Mouse (Mus musculus) hindbrain, embryonic 16.5 days (tissue): ENCODE measurements around the gene Cdx2. TPM values are rescaled to one million over a fixed set of nuclear protein-coding genes. Genes with fewer than 3 reads are reported as not detected.

ENCODE experiments used
- ATAC-seq: fragments of 200-750 bp; cut with Nextera tagmentation; 2 replicates; pipeline ENCODE4 v1.8.0; 2017; ENCODE audit warnings: moderate TSS enrichment, moderate library complexity
- H3K27ac ChIP-seq: fragments of 300-500 bp; sonication (generic); 2 replicates; pipeline ENCODE4 v1.5.1; 2014; ENCODE audit warnings: low read depth, mild to moderate bottlenecking, control low read depth, low read length, moderate library complexity
- H3K27me3 ChIP-seq: fragments of 300-500 bp; sonication (generic); replicated peaks from 2 replicates; pipeline ENCODE4 v1.6.1; 2014; ENCODE audit warnings: low read length; ENCODE audit not compliant: control insufficient read depth, insufficient read depth
- H3K36me3 ChIP-seq: fragments of 300-500 bp; sonication (generic); 2 replicates; pipeline ENCODE4 v1.6.1; 2014; ENCODE audit warnings: mild to moderate bottlenecking, low read length, moderate library complexity, mixed read lengths; ENCODE audit not compliant: control insufficient read depth, insufficient read depth
- H3K4me1 ChIP-seq: fragments of 300-500 bp; sonication (generic); 2 replicates; pipeline ENCODE4 v1.6.1; 2014; ENCODE audit warnings: low read depth, low read length; ENCODE audit not compliant: control insufficient read depth, insufficient read depth
- H3K4me2 ChIP-seq: fragments of 300-500 bp; sonication (generic); 2 replicates; pipeline ENCODE4 v1.6.1; 2014; ENCODE audit warnings: mild to moderate bottlenecking, low read length, control low read depth, moderate library complexity
- H3K4me3 ChIP-seq: fragments of 300-500 bp; sonication (generic); 2 replicates; pipeline ENCODE4 v1.5.1; 2014; ENCODE audit warnings: mild to moderate bottlenecking, low read length, control low read depth, moderate library complexity
- H3K9ac ChIP-seq: fragments of 300-500 bp; sonication (generic); 2 replicates; pipeline ENCODE4 v1.6.1; 2014; ENCODE audit warnings: low read depth, mild to moderate bottlenecking, control low read depth, low read length, moderate library complexity
- H3K9me3 ChIP-seq: fragments of 300-500 bp; sonication (generic); 2 replicates; pipeline ENCODE4 v1.6.1; 2014; ENCODE audit warnings: mild to moderate bottlenecking, low read length, moderate library complexity; ENCODE audit not compliant: control insufficient read depth
- WGBS: fragments of 180-500 bp; shearing (Covaris S2); extraction: QIAGEN DNeasy Blood & Tissue Kit; methylation state at CpG from one replicate; pipeline ENCODE4 v1.1.7; 2014; 5-methylcytosine and 5-hydroxymethylcytosine counted together
- polyA plus RNA-seq: library from polyadenylated mRNA; unstranded; fragments of >200 nt; fragmentation: Nextera tagmentation; extraction: Ambion mirVana; gene quantifications from 2 replicates; pipeline ENCODE4 v1.2.1, GENCODE M21; 2015

Gene Cdx2
- polyA plus RNA-seq, 1 experiment from 2014 or later: not detected

DNA sequence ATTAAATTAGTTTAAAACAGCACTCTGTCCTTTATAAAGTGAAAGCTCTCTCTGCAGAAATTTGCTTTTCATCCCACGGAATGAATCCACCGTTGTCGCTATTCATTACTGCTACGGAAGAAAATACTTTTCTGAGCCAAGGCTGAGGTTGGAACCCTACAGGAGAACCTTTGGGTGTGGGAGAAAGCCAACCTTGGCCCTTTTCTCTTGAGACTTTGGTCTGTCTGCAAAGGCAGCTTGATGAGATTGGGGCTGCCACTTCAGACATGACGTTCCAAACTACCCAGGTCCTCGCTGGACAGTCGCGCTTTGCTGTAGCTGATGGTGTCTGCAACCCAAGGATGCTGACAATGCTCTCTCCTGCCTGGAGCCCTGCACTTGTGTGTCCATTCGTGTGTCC is 1.4 kb upstream of the Cdx2 start:
- no peak overlapping the region for H3K9ac ChIP-seq
- no peak overlapping the region for H3K4me2 ChIP-seq
- WGBS: 6% methylated on average over 9 of the region's 9 CpGs
- no peaks in the 10 kb centered on the region for H3K36me3 ChIP-seq
- peaks cover 85% of the 10 kb centered on the region for H3K27me3 ChIP-seq
- H3K27ac ChIP-seq: no peak overlapping the region
- ATAC-seq: no peak
- no peak overlapping the region for H3K4me3 ChIP-seq
- no peaks in the 10 kb centered on the region for H3K9me3 ChIP-seq
- no peaks in the 10 kb centered on the region for H3K4me1 ChIP-seq

GRCm38 (mm10) chr5:147307398-147307785 is 322 bp upstream of the Cdx2 start:
- H3K27me3 ChIP-seq: peaks cover 87% of the 10 kb centered on the region
- no peak overlapping the region for H3K4me3 ChIP-seq
- no peaks in the 10 kb centered on the region for H3K9me3 ChIP-seq
- no peak for ATAC-seq
- H3K9ac ChIP-seq: no peak overlapping the region
- no peaks in the 10 kb centered on the region for H3K4me1 ChIP-seq
- H3K27ac ChIP-seq: no peak overlapping the region
- H3K36me3 ChIP-seq: no peaks in the 10 kb centered on the region
- no peak overlapping the region for H3K4me2 ChIP-seq
- WGBS: under 1% methylated on average over 12 of the region's 12 CpGs

- WGBS: under 1% methylated on average over 45 of the region's 58 CpGs
- H3K9me3 ChIP-seq: no peaks in the 10 kb centered on the region
- H3K4me1 ChIP-seq: no peaks in the 10 kb centered on the region
- no peaks in the 10 kb centered on the region for H3K36me3 ChIP-seq
- H3K27me3 ChIP-seq: peaks cover 89% of the 10 kb centered on the region
- H3K4me3 ChIP-seq: 0 out of 2 replicates have a peak overlapping the region, but pooled peaks have one; percentile 1
- H3K9ac ChIP-seq: no peak overlapping the region
- no peak overlapping the region for H3K4me2 ChIP-seq
- H3K27ac ChIP-seq: no peak overlapping the region
- ATAC-seq: no peak
Observed at GRCm38 (mm10) chr5:147305856-147306637, 1.0 kb downstream of the Cdx2 start.

DNA sequence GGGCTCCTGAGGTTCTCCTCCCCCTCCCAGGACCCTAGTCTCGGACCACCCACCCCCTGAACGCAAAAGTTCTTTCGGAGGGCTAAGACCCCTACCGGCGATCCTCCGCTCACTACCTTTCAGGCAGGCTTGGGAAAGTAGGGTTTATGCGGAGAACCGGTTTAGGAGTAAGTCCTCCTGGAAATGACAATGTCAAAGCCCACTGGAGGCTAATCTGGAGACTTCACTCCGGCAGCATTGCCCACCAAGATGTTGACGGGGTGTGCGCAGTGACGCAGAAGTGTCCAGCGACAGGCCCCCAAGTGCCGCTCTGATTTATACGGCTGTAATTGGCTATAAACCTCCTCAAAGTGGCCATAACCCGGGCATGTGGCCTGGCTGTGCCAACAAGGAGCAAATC is 1.9 kb downstream of the Cdx2 start:
- H3K9ac ChIP-seq: no peak overlapping the region
- H3K27ac ChIP-seq: no peak overlapping the region
- H3K4me1 ChIP-seq: no peaks in the 10 kb centered on the region
- H3K4me2 ChIP-seq: no peak overlapping the region
- no peak for ATAC-seq
- H3K4me3 ChIP-seq: no peak overlapping the region; the same call in 1 of the 2 replicates
- no peaks in the 10 kb centered on the region for H3K9me3 ChIP-seq
- H3K27me3 ChIP-seq: peaks cover 88% of the 10 kb centered on the region
- 0% methylated on average over 16 of the region's 16 CpGs for WGBS
- H3K36me3 ChIP-seq: no peaks in the 10 kb centered on the region

- Histone ChIP-seq H3K27ac (no peak overlapping the region), H3K4me1 (no peaks in the 10 kb centered on the region), H3K36me3 (no peaks in the 10 kb centered on the region), H3K9ac (no peak overlapping the region), H3K9me3 (no peaks in the 10 kb centered on the region), H3K4me3 (no peak overlapping the region; the same call in 1 of the 2 replicates), H3K27me3 (peaks cover 87% of the 10 kb centered on the region), H3K4me2 (no peak overlapping the region)
- WGBS: under 1% methylated on average over 53 of the region's 54 CpGs
- ATAC-seq: no peak
Observed at GRCm38 (mm10) chr5:147304276-147305155, 2.6 kb downstream of the Cdx2 start.

DNA sequence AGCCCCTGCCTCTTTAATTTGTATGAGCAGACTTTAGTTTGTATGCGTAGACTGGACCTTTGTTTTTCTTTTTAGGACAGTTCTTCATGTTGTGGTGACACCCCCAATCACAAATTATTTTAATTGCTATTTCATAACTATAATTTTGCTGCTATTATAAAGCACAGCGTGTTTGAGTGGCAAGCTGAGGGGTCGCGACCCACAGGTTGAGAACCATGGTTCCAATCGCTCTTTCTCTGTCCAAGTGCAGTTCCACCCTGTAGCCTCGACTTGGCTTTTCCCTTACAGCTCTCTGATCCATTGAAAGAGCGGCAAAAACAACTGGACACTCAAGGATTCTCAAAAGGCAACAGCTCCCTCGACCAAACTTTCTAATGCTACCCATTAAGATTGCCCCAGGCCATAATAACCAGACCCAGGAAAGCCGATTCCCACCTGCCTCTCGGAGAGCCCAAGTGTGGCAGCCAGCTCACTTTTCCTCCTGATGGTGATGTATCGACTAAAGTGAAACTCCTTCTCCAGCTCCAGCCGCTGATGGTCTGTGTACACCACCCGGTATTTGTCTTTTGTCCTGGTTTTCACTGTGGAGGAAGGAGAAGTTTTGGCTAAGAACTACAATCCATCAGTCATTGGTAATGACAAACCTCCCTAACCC is 4.2 kb downstream of the Cdx2 start:
- H3K9ac ChIP-seq: no peak overlapping the region
- H3K4me2 ChIP-seq: no peak overlapping the region
- no peaks in the 10 kb centered on the region for H3K36me3 ChIP-seq
- no peaks in the 10 kb centered on the region for H3K4me1 ChIP-seq
- H3K9me3 ChIP-seq: no peaks in the 10 kb centered on the region
- 8% methylated on average over 13 of the region's 13 CpGs for WGBS
- H3K27me3 ChIP-seq: peaks cover 87% of the 10 kb centered on the region
- no peak overlapping the region for H3K27ac ChIP-seq
- H3K4me3 ChIP-seq: no peak overlapping the region
- ATAC-seq: no peak

DNA sequence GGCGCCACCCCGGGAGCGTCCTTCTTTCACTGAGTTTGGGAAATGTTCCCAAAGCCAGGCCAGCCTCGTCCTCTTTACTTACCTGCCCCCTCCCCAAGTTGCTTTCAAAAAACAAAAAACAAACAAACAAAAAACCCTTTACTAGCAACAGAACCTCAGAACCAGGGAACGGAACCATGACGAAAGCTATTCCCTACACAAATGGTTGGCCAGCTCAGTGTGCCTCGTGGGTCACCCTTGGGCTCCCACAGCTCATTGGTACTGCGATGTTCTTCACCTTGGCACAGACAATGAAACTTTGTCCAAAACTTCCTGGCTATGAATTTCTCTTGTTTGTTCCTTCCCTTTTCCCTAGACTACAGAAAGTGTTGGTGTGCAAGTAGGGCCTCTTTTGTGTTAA is 4.9 kb downstream of the Cdx2 start:
- Histone ChIP-seq H3K27ac (no peak overlapping the region), H3K9ac (no peak overlapping the region), H3K36me3 (no peaks in the 10 kb centered on the region), H3K27me3 (peaks cover 89% of the 10 kb centered on the region), H3K4me3 (no peak overlapping the region), H3K4me2 (no peak overlapping the region), H3K4me1 (no peaks in the 10 kb centered on the region), H3K9me3 (no peaks in the 10 kb centered on the region)
- ATAC-seq: no peak
- 7% methylated on average over 8 of the region's 8 CpGs for WGBS

DNA sequence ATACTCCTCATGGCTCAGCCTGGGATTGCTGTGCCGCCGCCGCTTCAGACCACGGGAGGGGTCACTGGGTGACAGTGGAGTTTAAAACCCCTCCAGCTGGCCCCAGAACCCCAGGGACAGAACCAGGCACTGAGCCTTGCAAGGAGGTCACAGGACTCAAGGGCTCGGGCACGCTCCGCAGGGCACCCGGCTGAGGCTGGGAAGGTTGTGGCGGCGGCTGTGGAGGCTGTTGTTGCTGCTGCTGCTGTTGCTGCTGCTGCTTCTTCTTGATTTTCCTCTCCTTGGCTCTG is 5.3 kb downstream of the Cdx2 start:
- Histone ChIP-seq H3K27me3 (peaks cover 89% of the 10 kb centered on the region), H3K27ac (no peak overlapping the region), H3K9ac (no peak overlapping the region), H3K9me3 (no peaks in the 10 kb centered on the region), H3K36me3 (no peaks in the 10 kb centered on the region), H3K4me1 (no peaks in the 10 kb centered on the region), H3K4me3 (no peak overlapping the region), H3K4me2 (no peak overlapping the region)
- WGBS: 1% methylated on average over 10 of the region's 10 CpGs
- no peak for ATAC-seq
